Mouse (Mus musculus) G1E (cell line): ENCODE results near the gene Sorcs2.

Experiments
- CTCF ChIP-seq: IDR thresholded peaks from 2 replicates; pipeline ENCODE4 v1.5.1; 2012; ENCODE audit warnings: low read depth, low read length, inconsistent platforms, mixed read lengths
- GATA1 ChIP-seq: IDR thresholded peaks from 2 replicates; pipeline ENCODE4 v1.6.1; 2012; ENCODE audit warnings: borderline replicate concordance, low read length, inconsistent platforms, mixed read lengths
- POLR2AphosphoS5 ChIP-seq: IDR thresholded peaks from 2 replicates; pipeline ENCODE4 v1.6.1; 2012; ENCODE audit warnings: low read depth, low read length, inconsistent platforms; ENCODE audit not compliant: insufficient replicate concordance
- TAL1 ChIP-seq: conservative IDR thresholded peaks from 2 replicates; pipeline ENCODE4 v1.6.1; 2012; ENCODE audit warnings: low read depth, low read length, inconsistent platforms, mixed read lengths

DNA sequence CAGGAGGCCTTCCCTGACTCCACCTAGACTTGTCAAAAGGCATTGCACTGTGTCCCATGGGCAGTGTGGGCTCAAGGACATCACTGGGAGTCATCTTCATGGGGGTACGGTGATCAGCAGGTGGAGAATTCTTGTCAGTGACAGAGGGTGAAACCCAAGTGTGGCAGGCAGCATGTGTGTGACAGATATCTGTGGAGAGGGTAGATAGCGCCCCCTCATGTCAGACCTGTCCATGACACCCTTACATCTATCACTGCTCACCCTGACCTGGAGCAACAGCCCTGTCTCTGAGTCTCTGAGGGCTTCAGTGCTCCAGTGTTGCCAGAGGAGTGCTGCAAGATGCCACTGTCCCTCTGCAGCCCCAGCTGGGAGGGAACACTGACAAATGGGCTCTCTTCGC, 343.4 kb downstream of the Sorcs2 start:
- TF ChIP-seq CTCF (no peak), GATA1 (no peak), POLR2AphosphoS5 (no peak), TAL1 (no peak)
